Mouse (Mus musculus): ENCODE results near the gene Arsb. TPM values are rescaled to one million over a fixed set of nuclear protein-coding genes. Genes with fewer than 3 reads are reported as not detected.

Gene Arsb
- polyA plus RNA-seq, 1 experiment from 2014 or later = 15.8 TPM

DNA sequence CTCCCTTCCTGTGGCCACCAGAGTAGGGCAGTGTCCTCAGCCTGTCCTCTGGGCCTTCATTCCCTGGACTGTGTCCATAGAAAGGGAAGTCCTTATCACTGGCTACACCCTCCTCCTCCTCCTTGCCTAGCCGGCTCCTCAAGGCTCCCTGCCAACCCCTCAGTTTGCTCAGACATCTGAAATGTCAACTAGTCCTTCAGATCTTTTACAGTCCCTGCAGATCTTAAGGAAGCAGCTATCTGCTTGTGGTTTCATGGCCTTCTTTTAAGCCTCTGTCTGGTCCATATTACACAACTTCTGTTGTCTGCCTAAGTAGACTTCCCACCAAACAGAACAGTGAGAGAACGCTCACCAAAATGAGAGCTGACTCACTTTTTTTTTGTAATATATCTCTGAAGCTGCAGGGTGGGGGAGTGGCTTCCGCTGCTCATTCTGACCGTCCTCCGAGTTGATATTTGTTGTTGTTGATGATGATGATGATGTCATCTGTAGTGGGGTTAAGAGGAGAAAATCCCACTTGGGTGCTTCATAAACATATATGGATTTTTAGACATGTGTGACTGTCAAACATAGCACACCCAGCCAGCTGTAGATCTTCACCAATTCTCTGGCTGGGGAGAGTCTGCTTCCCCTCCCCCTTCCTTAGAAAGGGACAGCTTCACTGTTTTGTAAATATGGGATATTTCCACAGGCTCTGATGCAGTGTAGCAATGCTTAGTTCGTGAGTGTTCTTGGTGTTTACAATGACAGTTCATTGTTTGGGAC is 168.1 kb downstream of the Arsb start:
- peak overlapping the region; percentile 52; the same call in 1 of the 2 replicates for H3K27ac ChIP-seq (ENCODE audit: low read length)

DNA sequence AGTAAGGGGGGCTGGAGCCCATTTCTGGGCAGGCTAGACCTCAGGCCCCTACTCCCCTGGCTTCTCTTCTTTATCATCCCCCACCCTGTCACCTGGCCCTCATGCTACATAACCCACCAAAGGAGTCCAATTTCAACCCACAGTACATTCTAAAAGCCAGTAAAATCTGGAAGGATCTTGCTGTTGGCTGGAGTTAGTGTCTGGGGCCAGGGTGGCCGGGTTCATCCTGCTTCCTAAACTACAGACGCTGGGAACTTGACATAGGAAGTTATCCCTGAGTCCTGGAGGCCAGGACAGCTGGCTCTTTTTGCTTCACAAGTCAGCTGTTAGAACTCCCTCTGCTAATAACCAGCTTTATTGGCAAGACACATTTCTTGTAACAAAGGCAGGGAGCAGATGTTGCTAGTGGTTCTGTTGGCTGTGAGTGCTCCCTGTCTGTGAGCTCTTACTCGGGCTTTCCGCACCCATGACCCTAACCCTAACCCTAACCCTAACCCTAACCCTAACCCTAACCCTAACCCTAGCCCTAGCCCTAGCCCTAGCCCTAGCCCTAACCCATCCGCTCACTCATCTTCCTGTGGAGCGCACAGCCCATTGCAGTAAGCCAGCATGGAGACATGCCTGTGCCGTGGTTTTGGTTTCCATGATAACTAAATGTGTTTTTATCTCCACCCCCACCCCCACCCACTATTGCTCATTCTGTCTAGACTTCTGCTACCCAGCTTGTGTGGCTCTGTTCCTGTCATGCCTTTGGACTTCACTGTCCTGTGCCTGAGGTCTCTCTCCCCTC is 169.5 kb downstream of the Arsb start:
- ATAC-seq (ENCODE audit: insufficient number of reproducible peaks, insufficient read depth, low FRiP score, low read depth) = peak; percentile 46; the same call in 1 of the 2 replicates
- peak overlapping the region; percentile 56 for H3K27ac ChIP-seq (ENCODE audit: low read length)

More for the DNA sequence above, 168.1 kb downstream of the Arsb start:
- H3K9ac ChIP-seq (replicated peaks; ENCODE audit: low read depth, low read length) = no peak overlapping the region
- 0 out of 2 replicates have a peak overlapping the region, but pooled peaks have one; percentile 15 for H3K4me2 ChIP-seq (replicated peaks; ENCODE audit: low read depth, low read length)
- H3K4me3 ChIP-seq (ENCODE audit: low read depth, low read length) = no peak overlapping the region
- H3K36me3 ChIP-seq (ENCODE audit: control insufficient read depth, insufficient read depth, low read length) = no peaks in the 10 kb centered on the region
- 38% methylated on average over 6 of the region's 6 CpGs for WGBS
- no peaks in the 10 kb centered on the region for H3K27me3 ChIP-seq (ENCODE audit: control insufficient read depth, insufficient read depth, low read length)
- peak; percentile 46; the same call in 1 of the 2 replicates for ATAC-seq (ENCODE audit: insufficient number of reproducible peaks, insufficient read depth, low FRiP score, low read depth)
- H3K4me1 ChIP-seq (ENCODE audit: control insufficient read depth, insufficient read depth, low read length) = peaks cover 23% of the 10 kb centered on the region; the same call in 1 of the 2 replicates
- H3K9me3 ChIP-seq (ENCODE audit: control insufficient read depth, low read depth, low read length) = no peaks in the 10 kb centered on the region

GRCm38 (mm10) chr13:93950996-93951395 is 179.6 kb downstream of the Arsb start:
- no peak overlapping the region for H3K4me3 ChIP-seq (ENCODE audit: low read depth, low read length)
- ATAC-seq (ENCODE audit: insufficient number of reproducible peaks, insufficient read depth, low FRiP score, low read depth) = no peak
- H3K4me1 ChIP-seq (ENCODE audit: control insufficient read depth, insufficient read depth, low read length) = peaks cover 5% of the 10 kb centered on the region; the same call in 1 of the 2 replicates
- H3K27me3 ChIP-seq (ENCODE audit: control insufficient read depth, insufficient read depth, low read length) = no peaks in the 10 kb centered on the region
- WGBS = 6% methylated on average over 9 of the region's 9 CpGs
- H3K4me2 ChIP-seq (replicated peaks; ENCODE audit: low read depth, low read length) = no peak overlapping the region
- H3K36me3 ChIP-seq (ENCODE audit: control insufficient read depth, insufficient read depth, low read length) = no peaks in the 10 kb centered on the region
- no peaks in the 10 kb centered on the region for H3K9me3 ChIP-seq (ENCODE audit: control insufficient read depth, low read depth, low read length)
- H3K27ac ChIP-seq (ENCODE audit: low read length) = no peak overlapping the region
- H3K9ac ChIP-seq (replicated peaks; ENCODE audit: low read depth, low read length) = no peak overlapping the region

More for the DNA sequence above, 169.5 kb downstream of the Arsb start:
- Histone ChIP-seq H3K4me2 (replicated peaks; ENCODE audit: low read depth, low read length) (no peak overlapping the region), H3K27me3 (ENCODE audit: control insufficient read depth, insufficient read depth, low read length) (no peaks in the 10 kb centered on the region), H3K4me3 (ENCODE audit: low read depth, low read length) (no peak overlapping the region), H3K4me1 (ENCODE audit: control insufficient read depth, insufficient read depth, low read length) (peaks cover 23% of the 10 kb centered on the region; the same call in 1 of the 2 replicates), H3K36me3 (ENCODE audit: control insufficient read depth, insufficient read depth, low read length) (no peaks in the 10 kb centered on the region), H3K9ac (replicated peaks; ENCODE audit: low read depth, low read length) (no peak overlapping the region), H3K9me3 (ENCODE audit: control insufficient read depth, low read depth, low read length) (no peaks in the 10 kb centered on the region)
- WGBS = 53% methylated on average over 7 of the region's 7 CpGs

DNA sequence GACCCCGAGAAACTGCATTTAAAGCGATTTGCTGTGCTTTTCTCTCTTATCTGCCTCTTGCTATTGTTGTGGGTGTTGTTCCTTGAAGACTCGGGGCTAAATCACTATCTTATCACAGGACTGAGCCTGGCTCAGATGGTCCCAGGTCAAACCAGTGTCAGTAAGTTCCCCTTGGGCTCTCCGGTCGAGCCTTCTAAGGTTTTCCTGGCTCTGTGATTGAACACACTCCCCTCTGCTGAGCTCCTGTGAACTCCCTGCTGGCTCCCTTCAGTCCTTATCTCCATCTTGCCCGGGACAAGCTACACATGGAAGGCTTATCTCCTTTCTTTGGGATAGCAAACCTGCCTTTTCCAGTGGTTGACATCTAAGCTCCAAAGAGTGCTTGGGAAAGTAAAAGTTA is 180.1 kb downstream of the Arsb start:
- H3K9me3 ChIP-seq (ENCODE audit: control insufficient read depth, low read depth, low read length) = no peaks in the 10 kb centered on the region
- no peak overlapping the region for H3K27ac ChIP-seq (ENCODE audit: low read length)
- no peaks in the 10 kb centered on the region for H3K36me3 ChIP-seq (ENCODE audit: control insufficient read depth, insufficient read depth, low read length)
- WGBS = 23% methylated on average over 6 of the region's 6 CpGs
- H3K9ac ChIP-seq (replicated peaks; ENCODE audit: low read depth, low read length) = no peak overlapping the region
- no peaks in the 10 kb centered on the region for H3K27me3 ChIP-seq (ENCODE audit: control insufficient read depth, insufficient read depth, low read length)
- H3K4me2 ChIP-seq (replicated peaks; ENCODE audit: low read depth, low read length) = no peak overlapping the region
- no peak overlapping the region for H3K4me3 ChIP-seq (ENCODE audit: low read depth, low read length)
- no peak for ATAC-seq (ENCODE audit: insufficient number of reproducible peaks, insufficient read depth, low FRiP score, low read depth)
- H3K4me1 ChIP-seq (ENCODE audit: control insufficient read depth, insufficient read depth, low read length) = peaks cover 5% of the 10 kb centered on the region; the same call in 1 of the 2 replicates

- Histone ChIP-seq H3K9ac (replicated peaks; ENCODE audit: low read depth, low read length) (no peak overlapping the region), H3K4me3 (ENCODE audit: low read depth, low read length) (no peak overlapping the region), H3K4me2 (replicated peaks; ENCODE audit: low read depth, low read length) (no peak overlapping the region), H3K36me3 (ENCODE audit: control insufficient read depth, insufficient read depth, low read length) (no peaks in the 10 kb centered on the region), H3K27ac (ENCODE audit: low read length) (no peak overlapping the region), H3K9me3 (ENCODE audit: control insufficient read depth, low read depth, low read length) (no peaks in the 10 kb centered on the region), H3K27me3 (ENCODE audit: control insufficient read depth, insufficient read depth, low read length) (no peaks in the 10 kb centered on the region), H3K4me1 (ENCODE audit: control insufficient read depth, insufficient read depth, low read length) (peaks cover 5% of the 10 kb centered on the region; the same call in 1 of the 2 replicates)
- ATAC-seq (ENCODE audit: insufficient number of reproducible peaks, insufficient read depth, low FRiP score, low read depth) = no peak
- WGBS = 91% methylated on average over 4 of the region's 4 CpGs
Measured at GRCm38 (mm10) chr13:93952466-93952865, 181.0 kb downstream of the Arsb start.

GRCm38 (mm10) chr13:93957907-93958306 is 186.5 kb downstream of the Arsb start:
- Histone ChIP-seq H3K36me3 (ENCODE audit: control insufficient read depth, insufficient read depth, low read length) (no peaks in the 10 kb centered on the region), H3K27me3 (ENCODE audit: control insufficient read depth, insufficient read depth, low read length) (no peaks in the 10 kb centered on the region), H3K9me3 (ENCODE audit: control insufficient read depth, low read depth, low read length) (no peaks in the 10 kb centered on the region), H3K4me1 (ENCODE audit: control insufficient read depth, insufficient read depth, low read length) (no peaks in the 10 kb centered on the region), H3K4me2 (replicated peaks; ENCODE audit: low read depth, low read length) (no peak overlapping the region), H3K27ac (ENCODE audit: low read length) (no peak overlapping the region), H3K4me3 (ENCODE audit: low read depth, low read length) (no peak overlapping the region), H3K9ac (replicated peaks; ENCODE audit: low read depth, low read length) (no peak overlapping the region)
- WGBS = 69% methylated on average over 8 of the region's 8 CpGs
- no peak for ATAC-seq (ENCODE audit: insufficient number of reproducible peaks, insufficient read depth, low FRiP score, low read depth)

DNA sequence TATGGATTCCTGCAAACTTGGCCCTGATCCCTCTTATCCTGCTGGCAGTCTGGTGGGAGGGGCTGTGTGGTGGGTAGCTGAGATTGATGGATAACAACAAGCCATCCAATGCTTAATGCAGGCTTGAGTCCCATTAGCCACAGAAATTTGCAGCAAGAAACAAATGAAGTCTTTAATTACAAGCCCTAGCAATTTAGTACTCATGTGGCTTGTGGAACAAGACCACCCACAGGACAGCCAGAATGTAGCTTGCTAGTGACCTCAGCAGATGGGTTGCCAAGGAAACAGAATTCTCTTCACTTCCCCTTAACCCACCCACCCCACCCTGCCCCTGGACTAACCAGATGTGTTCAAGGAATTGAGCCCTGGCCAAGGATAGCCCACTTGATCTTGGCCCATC is 194.8 kb downstream of the Arsb start:
- Histone ChIP-seq H3K9ac (replicated peaks; ENCODE audit: low read depth, low read length) (no peak overlapping the region), H3K36me3 (ENCODE audit: control insufficient read depth, insufficient read depth, low read length) (no peaks in the 10 kb centered on the region), H3K4me1 (ENCODE audit: control insufficient read depth, insufficient read depth, low read length) (0 out of 2 replicates have a peak, but pooled peaks cover 5% of the 10 kb centered on the region), H3K9me3 (ENCODE audit: control insufficient read depth, low read depth, low read length) (no peaks in the 10 kb centered on the region), H3K27me3 (ENCODE audit: control insufficient read depth, insufficient read depth, low read length) (no peaks in the 10 kb centered on the region), H3K27ac (ENCODE audit: low read length) (no peak overlapping the region), H3K4me3 (ENCODE audit: low read depth, low read length) (no peak overlapping the region), H3K4me2 (replicated peaks; ENCODE audit: low read depth, low read length) (no peak overlapping the region)
- no peak for ATAC-seq (ENCODE audit: insufficient number of reproducible peaks, insufficient read depth, low FRiP score, low read depth)

GRCm38 (mm10) chr13:93967138-93967537 is 195.7 kb downstream of the Arsb start:
- Histone ChIP-seq H3K4me1 (ENCODE audit: control insufficient read depth, insufficient read depth, low read length) (0 out of 2 replicates have a peak, but pooled peaks cover 5% of the 10 kb centered on the region), H3K9me3 (ENCODE audit: control insufficient read depth, low read depth, low read length) (no peaks in the 10 kb centered on the region), H3K27ac (ENCODE audit: low read length) (no peak overlapping the region), H3K27me3 (ENCODE audit: control insufficient read depth, insufficient read depth, low read length) (no peaks in the 10 kb centered on the region), H3K36me3 (ENCODE audit: control insufficient read depth, insufficient read depth, low read length) (no peaks in the 10 kb centered on the region), H3K4me2 (replicated peaks; ENCODE audit: low read depth, low read length) (no peak overlapping the region), H3K9ac (replicated peaks; ENCODE audit: low read depth, low read length) (no peak overlapping the region), H3K4me3 (ENCODE audit: low read depth, low read length) (no peak overlapping the region)
- 49% methylated on average over 9 of the region's 9 CpGs for WGBS
- no peak for ATAC-seq (ENCODE audit: insufficient number of reproducible peaks, insufficient read depth, low FRiP score, low read depth)

All from stomach, embryonic 14.5 days (tissue).